ENCODE assay signal across 9 mouse cellular contexts in genomic region chr1:143644221-143644620, GRCm38 (mm10). TPM values are rescaled to one million over a fixed set of nuclear protein-coding genes. Genes with fewer than 3 reads are reported as not detected.
A peak's percentile ranks its signal among the peaks of the same experiment; 100 is the strongest.
DNase-seq lines count a peak whose midpoint lies in the region; ATAC-seq and TF ChIP-seq lines count a peak whose summit lies in the region.
"Had no signal": no experiment of that assay in that cellular context is flagged by ENCODE, and none has a peak within 500 bp of the region (broad histone marks: within the 10 kb centered on the region; RNA-seq: fewer than 3 reads in every experiment).

No protein-coding gene starts in this region.

- no peaks in the 10 kb centered on the region for H3K36me3 ChIP-seq in embryonic facial prominence, embryonic 13.5 days
- 0 out of 2 replicates have a peak, but pooled peaks cover 4% of the 10 kb centered on the region for H3K36me3 ChIP-seq in liver, postnatal 0 days (replicated peaks; ENCODE audit: insufficient read depth, low read length)
- H3K36me3 ChIP-seq in heart, embryonic 12.5 days, result no peaks in the 10 kb centered on the region

- 80% methylated on average over 2 of the region's 2 CpGs for WGBS in embryonic facial prominence, embryonic 13.5 days
- WGBS in liver, postnatal 0 days (ENCODE audit: insufficient replicate concordance), result 93% methylated on average over 2 of the region's 2 CpGs
- WGBS in heart, embryonic 12.5 days, result 96% methylated on average over 2 of the region's 2 CpGs

- no peak overlapping the region; the same call in 1 of the 2 replicates for H3K27ac ChIP-seq in left cerebral cortex, adult 2 months
- no peak overlapping the region for H3K27ac ChIP-seq in embryonic facial prominence, embryonic 13.5 days
- H3K27ac ChIP-seq in liver, postnatal 0 days (ENCODE audit: low read depth), result no peak overlapping the region
- no peak overlapping the region for H3K27ac ChIP-seq in heart, embryonic 12.5 days (ENCODE audit: poor library complexity, severe bottlenecking)

- no peak for DNase-seq in left cerebral cortex, adult 2 months (ENCODE audit: extremely low spot score in 1 of 2, low spot score in 2 of 2)
- DNase-seq in left cerebral cortex, postnatal 4 days, result no peak
- peak; percentile 71 for DNase-seq in NIH3T3 (ENCODE audit: low read depth)
- DNase-seq in liver, postnatal 0 days, result no peak
- no peak for DNase-seq in adrenal gland, adult 18-20 months (ENCODE audit: low spot score in 2 of 2)
- no peak for DNase-seq in left cerebral cortex, adult 18-20 months (ENCODE audit: low spot score in 2 of 2)

- no peaks in the 10 kb centered on the region for H3K9me3 ChIP-seq in embryonic facial prominence, embryonic 13.5 days
- no peaks in the 10 kb centered on the region for H3K9me3 ChIP-seq in liver, postnatal 0 days (ENCODE audit: low read length)
- no peaks in the 10 kb centered on the region for H3K9me3 ChIP-seq in heart, embryonic 12.5 days (replicated peaks)

- TF ChIP-seq CTCF in left cerebral cortex, adult 2 months (IDR thresholded peaks at IDR 0.05), result peak; percentile 73
- TF ChIP-seq CTCF in liver, postnatal 0 days (IDR thresholded peaks at IDR 0.05; ENCODE audit: low read depth), result peak; percentile 72

- peak overlapping the region; percentile 66 for H3K4me3 ChIP-seq in left cerebral cortex, adult 2 months
- H3K4me3 ChIP-seq in embryonic facial prominence, embryonic 13.5 days, result no peak overlapping the region
- H3K4me3 ChIP-seq in liver, postnatal 0 days (ENCODE audit: low read depth, low read length), result no peak overlapping the region
- H3K4me3 ChIP-seq in heart, embryonic 12.5 days, result no peak overlapping the region
- H3K4me3 ChIP-seq: myocyte had no signal

- intact Hi-C loops in left cerebral cortex, adult 2 months (cut with DNase I), result loop anchor here (5.0 to 10.0 kb wide), 4 partner anchors 337 to 1679 kb away; no protein-coding TSS in a partner anchor
- intact Hi-C loops in left cerebral cortex, postnatal 4 days (cut with DNase I), result no loop called here

- H3K4me1 ChIP-seq in embryonic facial prominence, embryonic 13.5 days, result peaks cover 5% of the 10 kb centered on the region
- no peaks in the 10 kb centered on the region for H3K4me1 ChIP-seq in liver, postnatal 0 days (ENCODE audit: insufficient read depth)
- no peaks in the 10 kb centered on the region; the same call in 1 of the 2 replicates for H3K4me1 ChIP-seq in heart, embryonic 12.5 days (replicated peaks)

- H3K9ac ChIP-seq in embryonic facial prominence, embryonic 13.5 days, result no peak overlapping the region
- no peak overlapping the region for H3K9ac ChIP-seq in liver, postnatal 0 days (replicated peaks)
- H3K9ac ChIP-seq in heart, embryonic 12.5 days, result no peak overlapping the region

- no peak overlapping the region for H3K4me2 ChIP-seq in embryonic facial prominence, embryonic 13.5 days
- no peak overlapping the region for H3K4me2 ChIP-seq in liver, postnatal 0 days (ENCODE audit: low read depth, low read length)
- no peak overlapping the region for H3K4me2 ChIP-seq in heart, embryonic 12.5 days

- peak; percentile 26; the same call in 1 of the 2 replicates for ATAC-seq in embryonic facial prominence, embryonic 13.5 days (ENCODE audit: insufficient number of reproducible peaks, insufficient read depth, low FRiP score, low TSS enrichment, low read depth)
- ATAC-seq in liver, postnatal 0 days, result no peak
- ATAC-seq in heart, embryonic 12.5 days (ENCODE audit: insufficient number of reproducible peaks, low FRiP score), result no peak

- no peaks in the 10 kb centered on the region for H3K27me3 ChIP-seq in embryonic facial prominence, embryonic 13.5 days
- no peaks in the 10 kb centered on the region for H3K27me3 ChIP-seq in liver, postnatal 0 days (ENCODE audit: insufficient read depth, low read length)
- H3K27me3 ChIP-seq in heart, embryonic 12.5 days (replicated peaks), result no peaks in the 10 kb centered on the region

- no peak for TF ChIP-seq EP300 in liver, postnatal 0 days (IDR thresholded peaks at IDR 0.05; ENCODE audit: low read depth)

RNA-seq across cellular contexts. Expression of gene B3galt2, which starts 3.8 kb away (rescaled TPM):
- total RNA-seq in left cerebral cortex, adult 2 months (2021), result 10 to 100 TPM; 15.3 to 18.9 TPM
- total RNA-seq in left cerebral cortex, postnatal 4 days (2021), result 10 to 100 TPM; 22.1 to 22.5 TPM
- 0.55 and 0.56 TPM in 2 replicates for polyA plus RNA-seq in embryonic facial prominence, embryonic 13.5 days (2015; fragmentation: Nextera tagmentation; extraction: Ambion mirVana)
- 0.02 and 0.07 TPM in 2 replicates for polyA plus RNA-seq in liver, postnatal 0 days (2015; fragmentation: Nextera tagmentation; extraction: Ambion mirVana)
- total RNA-seq in adrenal gland, adult 18-20 months (2021), result 10 to 100 TPM in 1 of 2 experiments, 1 to 10 TPM in 1; 6.4 to 16.0 TPM
- 10 to 100 TPM; 14.7 to 16.5 TPM for total RNA-seq in left cerebral cortex, adult 18-20 months (2021)
- polyA plus RNA-seq in heart, embryonic 12.5 days (2016; fragmentation: Nextera tagmentation; extraction: Ambion mirVana), result 0.28 and 0.31 TPM in 2 replicates

RNA-seq across cellular contexts. Expression of gene Cdc73, which starts 58.5 kb away (rescaled TPM):
- 10 to 100 TPM; 63.8 to 65.5 TPM for total RNA-seq in left cerebral cortex, adult 2 months (2021)
- 10 to 100 TPM; 50.4 to 58.1 TPM for total RNA-seq in left cerebral cortex, postnatal 4 days (2021)
- polyA plus RNA-seq in embryonic facial prominence, embryonic 13.5 days (2015; fragmentation: Nextera tagmentation; extraction: Ambion mirVana), result 28.0 and 29.0 TPM in 2 replicates
- polyA plus RNA-seq in liver, postnatal 0 days (2015; fragmentation: Nextera tagmentation; extraction: Ambion mirVana), result 8.1 and 8.2 TPM in 2 replicates
- total RNA-seq in adrenal gland, adult 18-20 months (2021), result 100 to 1,000 TPM in 1 of 2 experiments, 10 to 100 TPM in 1; 87.0 to 102 TPM
- total RNA-seq in left cerebral cortex, adult 18-20 months (2021), result 10 to 100 TPM; 68.1 to 76.1 TPM
- 29.3 and 29.5 TPM in 2 replicates for polyA plus RNA-seq in heart, embryonic 12.5 days (2016; fragmentation: Nextera tagmentation; extraction: Ambion mirVana)
